Mouse (Mus musculus) NIH3T3 (cell line): ENCODE results near the gene Elfn1.
"Not testable (repeated sequence)": the region's sequence is repeated elsewhere in the genome, so short reads cannot be mapped to it uniquely, and the experiment has no call there.

Experiments used
- DNase-seq: peaks from one replicate; pipeline ENCODE4 v3.0.0-alpha.2; 2012; ENCODE audit warnings: low read depth

Gene Elfn1

DNA sequence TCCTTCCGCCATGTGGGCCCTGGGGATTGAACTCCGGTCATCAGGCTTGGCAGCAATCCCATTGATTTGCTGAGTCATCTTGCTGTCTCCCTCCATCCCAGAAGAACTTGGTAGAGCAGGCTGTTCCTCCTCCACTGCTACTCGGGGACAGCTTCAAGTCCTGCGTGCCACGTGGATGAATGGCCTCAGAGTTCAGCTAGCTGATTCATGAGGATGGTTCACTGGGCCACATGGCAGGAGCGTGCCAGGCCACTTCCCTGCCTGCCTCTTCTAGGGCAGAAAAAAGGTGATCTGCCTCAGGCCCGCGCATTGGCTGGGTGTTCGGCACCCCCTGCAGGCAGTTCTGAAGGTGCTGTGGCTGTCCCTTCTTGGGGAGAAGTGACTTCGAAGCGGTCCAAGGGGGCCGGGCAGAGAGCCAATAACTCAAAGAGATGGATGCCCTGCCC is 62.5 kb downstream of the Elfn1 start:
- peak; percentile 73 for DNase-seq

DNA sequence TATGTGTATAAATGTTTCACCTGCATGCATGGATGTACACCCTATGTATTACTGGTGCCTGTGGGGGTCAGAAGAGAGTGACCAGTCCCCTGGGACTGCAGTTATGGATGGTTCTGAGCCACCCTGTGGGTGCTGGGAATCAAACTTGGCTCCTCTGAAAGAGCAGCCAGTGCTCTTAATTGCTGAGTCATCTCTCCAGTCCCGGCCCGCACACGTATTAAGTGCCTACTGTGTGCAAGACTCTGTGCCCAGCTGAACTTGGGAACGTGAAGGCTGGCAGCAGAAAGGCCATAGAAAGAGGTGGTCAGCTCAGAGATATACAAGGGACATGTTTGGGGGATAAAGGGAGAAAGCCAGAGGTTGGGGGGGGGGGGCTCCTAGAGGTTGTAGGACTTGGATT is 68.8 kb downstream of the Elfn1 start:
- no peak for DNase-seq

DNA sequence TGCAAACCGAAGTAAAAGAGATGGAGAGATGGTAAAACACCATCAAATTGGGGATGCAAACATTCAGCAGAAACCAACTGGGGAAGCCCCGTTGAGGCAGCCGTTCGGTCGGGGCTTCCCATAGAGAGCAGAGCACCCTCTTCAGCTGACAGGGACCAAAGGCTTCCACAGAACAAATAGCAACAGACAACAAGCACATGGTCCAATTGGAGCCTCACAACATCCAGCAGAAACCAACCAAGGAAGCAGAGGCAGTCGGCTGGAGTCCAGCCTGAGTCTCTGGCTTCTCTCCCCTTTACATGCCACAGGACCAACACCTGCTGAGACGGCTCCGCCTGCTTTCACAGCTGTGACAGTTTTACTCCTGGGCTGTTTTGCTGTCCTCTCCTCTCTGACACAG is 69.7 kb downstream of the Elfn1 start:
- DNase-seq = no peak

DNA sequence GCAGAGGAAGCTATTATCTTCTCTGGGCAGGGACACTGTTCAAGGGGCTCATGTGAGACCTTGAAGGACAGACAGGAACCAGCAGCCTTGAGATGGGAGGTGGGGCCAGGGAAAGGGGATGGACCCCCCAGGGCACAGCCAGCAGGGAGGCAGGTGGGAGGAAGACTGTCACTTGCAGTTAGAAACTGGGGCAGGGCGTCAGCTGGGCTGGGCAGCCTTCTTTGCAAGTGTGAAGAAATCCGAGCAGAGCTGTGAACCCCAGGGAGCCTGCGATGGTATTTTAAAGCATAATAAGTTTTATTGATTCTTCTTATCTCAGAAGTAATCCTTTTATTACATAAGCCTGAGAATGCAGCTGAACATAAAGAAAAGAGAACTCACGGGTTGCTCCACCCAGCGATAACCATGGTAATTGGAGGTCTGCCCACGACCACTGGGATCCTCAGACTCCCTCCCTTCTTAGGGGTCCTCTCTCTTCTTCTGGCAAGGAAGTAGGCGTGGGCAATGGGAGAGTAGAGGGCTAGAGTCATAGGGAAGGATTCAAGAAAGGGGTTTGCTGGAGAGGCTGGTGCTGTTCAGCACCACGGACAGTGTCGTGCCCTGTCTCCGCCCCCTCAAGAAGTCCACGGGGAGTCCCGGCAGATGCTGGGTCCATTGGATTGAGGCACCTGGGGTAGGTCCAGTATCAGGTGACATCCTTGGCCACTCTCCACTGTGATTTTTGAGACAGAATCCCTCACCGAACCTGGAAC is 71.0 kb downstream of the Elfn1 start:
- DNase-seq = peak; percentile 55

DNA sequence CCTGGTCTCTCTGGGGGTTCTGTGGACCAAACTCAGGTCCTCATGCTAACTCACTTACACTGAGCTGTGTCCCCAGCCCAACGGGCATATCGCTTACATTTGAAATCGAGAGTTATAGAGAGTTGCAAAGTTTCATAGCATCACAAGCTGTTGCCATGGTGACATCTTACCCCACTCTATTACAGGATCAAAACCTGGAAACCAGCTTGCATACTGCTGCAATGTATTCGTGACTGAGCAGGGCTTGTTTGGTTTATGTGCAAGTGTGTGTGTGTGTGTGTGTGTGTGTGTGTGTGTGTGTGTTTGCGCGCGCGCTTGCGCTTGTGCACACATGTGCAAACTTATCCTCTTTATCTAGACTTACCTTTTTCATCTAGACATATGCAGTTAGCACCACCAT is 71.6 kb downstream of the Elfn1 start:
- DNase-seq = no peak

DNA sequence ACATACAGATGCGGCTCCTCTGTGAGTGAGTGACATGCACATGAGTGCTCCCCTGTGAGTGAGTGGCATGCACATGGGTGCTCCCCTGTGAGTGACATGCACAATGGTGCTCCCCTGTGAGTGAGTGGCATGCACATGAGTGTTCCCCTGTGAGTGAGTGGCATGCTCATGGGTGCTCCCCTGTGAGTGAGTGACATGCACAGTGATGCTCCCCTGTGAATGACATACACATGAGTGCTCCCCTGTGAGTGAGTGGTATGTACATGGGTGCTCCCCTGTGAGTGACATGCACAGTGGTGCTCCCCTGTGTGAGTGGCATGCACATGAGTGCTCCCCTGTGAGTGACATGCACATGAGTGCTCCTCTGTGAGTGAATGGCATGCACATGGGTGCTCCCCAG is 74.2 kb downstream of the Elfn1 start:
- peak; percentile 23 for DNase-seq

DNA sequence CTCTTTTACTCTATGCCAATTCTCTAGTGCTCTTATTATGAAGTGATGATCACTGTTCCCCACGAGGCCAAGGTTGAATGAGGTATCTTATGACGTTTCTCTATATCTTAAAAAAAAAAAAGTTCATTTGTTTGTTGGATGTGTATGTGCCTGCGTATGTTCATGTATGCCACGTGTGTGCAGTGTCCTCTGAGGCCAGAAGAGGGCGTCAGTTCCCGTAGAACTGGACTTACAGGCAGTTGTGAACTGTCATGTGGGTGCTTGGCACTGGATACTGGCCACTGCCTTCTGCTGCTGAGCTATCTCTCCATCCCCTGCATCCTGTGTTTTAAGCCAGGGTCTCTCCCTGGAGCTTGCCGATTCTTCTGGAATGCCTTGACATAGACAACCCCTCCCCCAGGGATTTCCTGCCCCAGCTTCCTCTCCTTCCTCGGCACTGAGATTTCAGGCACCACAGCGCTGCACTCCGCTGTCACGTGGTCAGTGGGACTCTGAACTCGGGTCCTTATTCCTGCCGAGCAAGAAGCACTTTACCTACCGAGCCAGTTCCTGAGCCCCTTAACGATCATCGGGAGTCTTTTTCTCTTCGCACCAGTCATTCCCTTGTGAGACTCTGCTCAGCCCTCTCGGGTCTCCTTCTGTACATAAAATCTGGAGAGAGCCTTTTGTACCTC is 77.5 kb downstream of the Elfn1 start:
- no peak for DNase-seq

DNA sequence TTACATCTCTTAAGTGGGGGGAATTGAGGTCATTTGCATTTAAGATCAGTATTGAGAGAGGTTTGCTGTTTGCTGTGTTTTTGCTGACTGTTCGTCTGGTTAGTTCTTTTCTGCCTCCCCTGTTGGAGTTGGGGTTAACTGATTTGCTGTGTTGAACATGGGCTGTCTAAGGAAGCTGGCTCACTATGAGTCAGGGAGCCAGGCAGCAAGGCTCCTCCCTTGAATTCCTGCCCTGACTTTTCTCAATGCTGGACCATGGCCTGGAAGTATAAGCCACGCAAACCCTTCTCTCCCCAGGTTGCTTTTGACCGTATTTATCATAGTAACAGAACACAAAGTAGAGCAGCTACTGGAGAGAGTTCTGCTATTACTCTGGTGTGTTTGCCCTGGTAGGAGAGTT is 83.8 kb downstream of the Elfn1 start:
- DNase-seq = peak; percentile 67

DNA sequence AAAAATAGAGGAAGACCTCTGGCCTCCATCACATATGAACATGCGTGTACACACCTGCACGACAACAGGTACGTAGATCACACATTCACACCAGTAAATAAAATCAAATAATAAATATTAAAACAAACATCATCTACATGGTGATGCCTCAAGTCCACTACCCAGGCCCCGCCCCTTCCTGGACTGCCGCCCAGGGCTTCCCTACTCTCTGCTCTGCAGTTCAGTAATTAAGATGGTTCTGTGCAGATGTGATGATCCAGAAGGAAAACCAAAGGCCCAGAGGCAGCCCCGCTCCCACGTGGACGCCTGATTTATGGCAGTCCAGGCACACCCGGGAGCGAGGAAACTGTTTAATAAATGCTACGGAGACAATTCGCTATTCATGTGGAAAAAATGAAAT is 90.6 kb downstream of the Elfn1 start:
- DNase-seq = not testable (repeated sequence)

DNA sequence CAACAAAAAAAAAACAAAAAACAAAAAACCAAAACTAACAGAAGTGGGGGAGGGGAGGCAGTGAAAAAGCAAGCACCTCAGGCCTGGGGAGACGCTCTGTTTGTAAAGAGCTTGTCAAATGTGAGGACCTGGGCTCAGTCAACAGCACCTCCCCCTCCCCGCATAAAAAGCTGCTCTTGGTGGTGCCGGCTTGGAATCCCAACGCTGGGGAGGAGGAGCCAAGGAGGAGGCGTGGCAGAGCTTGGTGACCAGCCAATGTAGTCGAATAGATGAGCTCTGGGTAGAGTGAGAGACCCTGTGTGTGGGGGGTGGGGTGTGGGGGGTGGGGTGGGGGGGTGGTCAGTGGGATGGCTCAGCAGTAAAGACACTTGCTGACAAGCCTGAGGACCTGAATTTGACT is 91.2 kb downstream of the Elfn1 start:
- no peak for DNase-seq

DNA sequence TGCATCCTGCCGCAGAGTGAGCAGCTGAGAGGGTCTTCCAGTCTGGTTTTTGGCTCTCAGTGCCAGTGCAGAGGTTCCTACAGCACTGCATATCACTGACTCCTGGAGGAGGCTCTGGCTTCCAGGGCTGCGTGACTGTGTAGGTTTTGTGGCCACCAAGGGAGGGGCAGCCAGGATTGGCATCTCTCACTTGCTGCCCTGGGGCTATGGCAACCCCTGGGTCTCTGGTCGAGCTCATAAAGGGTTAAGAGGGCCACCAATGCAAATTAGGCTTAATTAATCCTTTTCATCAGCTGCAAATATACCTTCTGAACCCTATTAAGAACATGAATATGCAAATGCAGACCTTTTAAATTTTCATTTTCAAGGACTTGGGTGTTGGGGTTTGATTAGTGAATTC is 94.8 kb downstream of the Elfn1 start:
- DNase-seq = no peak

DNA sequence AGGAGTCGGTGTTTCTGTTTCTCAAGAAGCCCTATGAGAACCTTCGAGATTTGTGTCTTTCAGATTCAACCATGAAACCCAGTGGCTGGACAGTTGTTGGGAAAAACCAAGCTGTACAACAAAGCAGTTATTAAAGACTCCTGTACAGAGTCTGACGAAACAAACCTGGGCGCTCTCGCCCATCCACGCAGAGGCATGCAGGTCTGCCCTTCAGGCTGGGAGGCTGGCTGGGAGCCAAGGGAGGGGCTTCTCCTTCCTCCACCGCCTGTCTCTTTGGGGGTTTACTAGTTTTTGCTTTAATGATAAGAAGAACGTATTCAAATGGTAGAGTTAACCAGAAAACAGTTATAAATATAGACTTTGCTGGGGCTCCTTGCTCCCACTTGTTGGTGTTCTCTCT is 99.1 kb downstream of the Elfn1 start:
- DNase-seq = no peak

DNA sequence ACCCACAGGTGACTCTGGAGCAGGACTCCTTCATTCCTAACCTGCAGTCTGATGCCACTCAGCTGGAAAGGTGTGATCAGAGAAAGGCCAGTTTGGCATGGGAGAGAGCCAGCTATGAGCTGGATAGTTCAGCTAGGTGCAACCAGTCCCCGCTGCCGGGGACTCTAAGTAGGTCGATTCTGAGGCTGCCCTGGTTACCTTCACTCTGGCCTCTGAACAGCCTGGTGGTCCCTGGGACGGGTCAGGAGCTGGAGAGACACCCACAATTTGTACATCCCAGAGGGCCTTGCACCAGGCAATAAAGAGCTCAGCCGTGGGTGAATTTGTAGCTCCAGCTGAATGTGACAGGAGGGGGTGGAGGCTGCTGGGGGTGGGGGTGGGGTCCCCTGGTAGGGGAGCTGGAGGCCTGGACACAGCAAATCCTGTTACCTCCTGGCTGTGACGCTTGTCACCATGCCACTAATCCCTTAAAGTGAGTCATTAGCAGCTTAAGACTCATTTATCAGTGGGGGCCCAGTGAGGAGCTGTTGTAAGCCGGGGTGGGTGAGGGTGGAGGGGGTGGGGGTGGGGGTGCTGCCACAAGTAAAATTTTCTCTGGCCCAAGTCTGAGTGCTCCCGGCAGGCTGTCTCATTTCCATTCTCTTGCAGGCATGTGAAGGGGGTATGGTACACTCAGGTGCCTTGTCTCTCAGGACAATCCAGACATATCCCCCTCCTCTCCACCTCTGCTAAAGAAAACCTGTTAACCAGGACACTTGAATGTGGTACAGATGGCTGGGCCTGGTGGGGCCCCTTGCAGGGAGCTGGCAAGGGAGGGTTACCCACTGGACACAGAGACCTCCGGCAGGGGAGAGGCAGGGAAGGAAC is 100.1 kb downstream of the Elfn1 start:
- DNase-seq = no peak

DNA sequence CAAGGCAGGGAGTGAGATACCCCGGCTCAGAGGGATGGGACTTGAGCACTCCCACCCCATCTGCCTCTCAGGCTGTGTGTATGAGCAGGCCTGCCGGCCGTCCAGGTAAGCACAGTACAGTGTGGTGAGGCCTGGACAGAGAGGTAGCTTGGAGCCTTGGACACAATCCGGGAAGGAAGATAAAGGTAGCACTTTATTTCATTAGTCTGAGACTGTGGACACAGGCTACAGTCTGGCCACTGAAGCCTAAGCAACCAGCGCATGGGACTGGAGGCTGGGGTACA is 100.7 kb downstream of the Elfn1 start:
- DNase-seq = no peak

DNA sequence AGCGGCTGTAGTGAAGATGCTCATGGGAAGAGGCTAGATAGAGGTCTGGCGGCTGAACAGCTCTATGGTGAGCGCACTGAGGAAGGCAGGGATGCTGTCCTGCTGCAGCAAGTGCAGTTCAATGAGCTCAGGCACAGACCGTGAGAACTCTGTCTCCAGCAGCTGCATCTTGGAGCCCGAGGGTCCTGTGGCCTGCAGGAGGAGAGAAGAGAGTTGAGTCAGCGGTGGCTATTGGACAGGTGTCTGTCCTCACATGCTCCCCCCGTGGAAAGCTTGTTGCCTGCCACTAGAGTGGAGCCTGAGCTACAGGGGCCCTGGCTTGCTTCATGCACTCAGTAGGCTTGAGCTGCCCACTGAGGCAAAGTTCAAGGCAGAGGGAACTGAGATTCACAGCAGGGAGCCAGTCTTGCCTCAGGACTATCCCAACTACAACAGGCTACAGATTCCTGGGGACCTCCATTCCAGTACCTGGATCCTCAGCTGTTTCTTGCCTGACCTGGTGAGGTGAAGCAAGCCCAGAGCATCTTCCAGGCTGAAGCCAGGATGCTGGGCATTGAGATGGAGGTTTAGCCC is 101.4 kb downstream of the Elfn1 start:
- no peak for DNase-seq

DNA sequence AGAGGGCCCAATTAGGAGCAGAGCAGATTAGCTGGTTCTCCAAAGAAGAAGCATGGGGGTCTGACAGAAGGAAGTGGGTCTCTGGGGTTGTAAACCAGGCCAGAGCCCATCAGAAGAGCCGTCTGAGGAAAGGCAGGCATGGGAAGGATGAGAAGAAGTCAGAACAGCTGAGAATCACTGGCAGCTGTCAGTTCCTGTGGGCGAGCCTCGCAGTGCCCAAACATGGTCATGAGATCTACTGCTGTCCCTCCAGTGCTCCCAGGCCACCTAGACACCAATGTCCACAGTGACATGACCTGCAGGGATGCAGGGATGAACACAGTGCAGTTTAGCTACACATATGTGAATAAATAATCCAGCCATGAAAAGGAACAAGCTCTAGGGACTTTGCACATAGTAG is 102.7 kb downstream of the Elfn1 start:
- DNase-seq = no peak

DNA sequence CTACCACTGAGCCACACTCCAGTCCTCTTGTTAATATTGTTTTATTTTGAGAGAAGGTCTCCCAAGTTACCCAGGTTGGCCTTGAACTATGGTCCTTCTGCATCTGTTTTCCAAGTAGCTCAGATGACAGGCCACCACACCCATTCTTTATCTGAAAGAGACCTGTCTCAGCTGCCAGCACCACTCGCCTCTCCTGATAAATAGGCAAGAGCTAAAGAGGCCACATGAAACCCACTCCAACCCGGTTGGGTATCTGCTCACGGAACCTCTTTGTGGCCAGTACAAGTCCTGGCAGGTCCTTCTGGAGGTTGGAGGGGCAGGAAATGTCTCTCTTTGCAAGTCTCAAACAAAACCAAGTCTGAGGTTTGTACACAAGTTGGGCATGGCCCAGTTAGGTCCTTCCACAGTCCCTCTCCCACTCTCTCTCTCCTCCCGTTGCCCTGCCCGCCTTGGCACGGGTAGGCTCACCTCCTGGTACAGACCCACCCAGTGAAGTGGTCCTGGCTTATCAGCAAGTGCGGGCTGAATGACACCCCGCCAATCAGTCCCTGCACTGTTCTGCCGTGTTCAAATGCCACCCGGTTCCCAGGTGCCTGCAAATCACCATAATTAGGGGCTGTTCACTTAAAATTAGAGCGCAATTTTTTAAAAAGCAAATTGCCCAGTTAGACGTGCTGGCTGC is 104.7 kb downstream of the Elfn1 start:
- no peak for DNase-seq

DNA sequence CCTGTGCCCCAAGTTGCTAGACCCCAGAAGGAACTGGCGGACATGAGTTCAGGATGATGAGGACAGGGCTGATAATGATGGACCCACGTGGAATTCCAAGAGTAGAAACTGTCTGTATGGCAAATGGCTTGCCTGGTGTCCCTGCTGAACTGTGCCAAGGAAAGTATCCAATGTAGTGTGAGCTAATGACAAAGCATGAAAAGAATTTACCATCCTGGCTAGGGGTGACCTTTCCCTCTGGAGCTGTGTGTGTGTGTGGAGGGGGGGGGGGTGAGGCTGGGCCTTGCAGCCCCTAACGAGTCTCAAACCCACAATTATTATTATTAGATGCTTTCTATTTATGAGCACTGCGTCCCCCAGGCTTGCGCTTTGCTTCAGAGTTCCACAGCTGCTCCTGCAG is 105.9 kb downstream of the Elfn1 start:
- DNase-seq = peak; percentile 56

DNA sequence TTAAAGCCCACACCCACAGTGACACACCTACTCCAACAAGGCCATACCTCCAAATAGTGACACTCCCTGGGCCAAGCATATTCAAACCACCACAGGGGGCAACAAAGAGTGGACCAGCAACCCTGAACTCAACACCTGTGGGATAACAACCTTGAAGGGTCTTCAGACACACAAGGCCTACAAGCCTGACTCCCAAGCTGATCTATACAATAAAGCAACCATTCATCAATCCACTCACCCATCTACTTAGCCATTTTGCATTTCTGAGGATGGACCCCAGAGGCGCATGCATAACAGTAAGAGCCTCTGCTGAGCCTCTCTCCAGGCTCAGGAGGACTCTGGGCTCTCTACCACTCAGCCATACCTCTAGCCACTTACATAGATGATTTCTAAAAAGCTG is 109.2 kb downstream of the Elfn1 start:
- DNase-seq = no peak

DNA sequence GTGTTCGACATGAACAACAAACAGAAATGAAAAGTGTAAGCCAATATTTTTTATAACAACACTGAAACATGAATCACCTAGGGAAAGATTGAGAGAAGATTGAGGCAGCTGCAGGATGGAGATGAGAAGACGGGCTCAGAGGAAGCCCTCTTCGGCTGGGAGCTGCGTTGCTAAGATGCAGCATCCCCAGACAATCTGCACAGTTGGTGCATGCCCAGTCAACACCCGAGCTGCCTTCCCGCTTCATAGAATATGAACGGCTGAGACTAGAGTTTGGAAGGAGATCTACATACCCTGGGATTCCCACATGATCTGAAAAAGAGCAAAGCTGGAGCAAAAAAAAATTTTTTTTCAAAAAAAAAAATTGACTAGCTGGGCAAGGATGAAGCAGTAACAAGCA is 111.0 kb downstream of the Elfn1 start:
- no peak for DNase-seq

DNA sequence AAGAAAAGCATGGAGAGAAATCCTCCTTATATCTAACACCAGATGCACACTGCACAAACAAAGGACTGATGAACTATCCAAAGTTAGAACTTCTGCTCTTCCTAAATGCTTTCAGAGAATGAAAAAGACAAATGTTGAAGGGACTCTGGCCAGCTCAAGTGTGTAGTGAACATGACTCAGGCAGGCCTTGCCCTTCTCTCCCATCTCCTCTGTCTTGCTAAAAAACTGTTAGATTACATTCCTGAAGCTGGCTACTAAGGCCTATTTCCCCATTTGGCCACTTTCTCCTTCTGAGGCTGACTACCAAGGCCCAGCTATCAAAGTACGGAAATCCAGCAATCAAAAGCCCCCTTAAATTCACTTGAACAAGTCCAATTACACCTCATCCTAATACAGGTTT is 111.9 kb downstream of the Elfn1 start:
- peak; percentile 61 for DNase-seq

DNA sequence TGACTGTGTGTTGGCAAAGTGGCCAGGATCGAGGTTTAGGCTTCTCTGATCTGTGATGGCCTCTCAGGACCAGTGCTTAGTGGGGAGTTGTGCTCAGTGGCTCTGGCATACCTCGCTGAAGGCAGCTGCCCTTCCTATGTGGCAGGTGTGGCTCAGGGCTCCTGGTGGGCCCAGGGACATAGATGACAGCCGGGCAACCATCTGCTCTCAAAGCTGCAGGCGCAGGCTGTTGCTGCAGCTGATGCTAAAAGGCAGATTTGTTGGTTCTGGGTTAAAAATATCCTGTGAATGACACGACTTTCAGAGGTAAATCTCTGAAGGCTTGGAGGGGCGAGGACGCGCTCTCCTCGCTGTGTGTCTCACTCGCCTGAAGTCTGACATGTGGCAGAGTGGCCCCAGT is 114.0 kb downstream of the Elfn1 start:
- no peak for DNase-seq
